Mouse (Mus musculus) inflammation-experienced regulatory T-cells, adult 6 months (primary cell): ENCODE measurements around the gene Ccdc14. TPM values are rescaled to one million over a fixed set of nuclear protein-coding genes. Genes with fewer than 3 reads are reported as not detected.
"Not testable (repeated sequence)": the region's sequence is repeated elsewhere in the genome, so short reads cannot be mapped to it uniquely, and the experiment has no call there.

Experiments used
- ATAC-seq: one replicate; pipeline ENCODE4 v1.8.0; 2017
- polyA plus RNA-seq, 3 experiments: library from polyadenylated mRNA; unstranded; fragments of 100-300 nt; shearing (Covaris generic); gene quantifications; one replicate each; pipeline ENCODE4 v1.2.1; 2017

Gene Ccdc14
- polyA plus RNA-seq, 3 experiments from 2014 or later, result 3.4 to 4.9 (median 4.4) TPM

DNA sequence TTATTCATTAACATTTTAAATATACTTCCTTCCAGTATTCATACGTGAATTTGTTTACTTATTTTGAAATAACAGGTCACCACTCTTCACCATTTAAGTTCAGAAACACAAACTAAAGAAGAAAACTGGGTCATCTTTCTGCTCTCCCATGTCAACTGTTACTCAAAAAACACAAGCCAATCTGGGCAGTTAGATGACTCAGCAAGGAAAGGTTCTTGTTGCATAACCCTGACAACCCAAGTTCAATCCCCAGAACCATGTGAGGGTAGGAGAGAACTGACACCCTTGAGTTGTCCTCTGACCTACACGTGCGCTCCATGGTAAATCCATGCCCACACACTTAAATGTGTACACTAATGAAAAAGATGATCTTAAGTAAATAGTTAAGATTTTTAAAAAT is 34.7 kb downstream of the Ccdc14 start:
- ATAC-seq, result no peak

DNA sequence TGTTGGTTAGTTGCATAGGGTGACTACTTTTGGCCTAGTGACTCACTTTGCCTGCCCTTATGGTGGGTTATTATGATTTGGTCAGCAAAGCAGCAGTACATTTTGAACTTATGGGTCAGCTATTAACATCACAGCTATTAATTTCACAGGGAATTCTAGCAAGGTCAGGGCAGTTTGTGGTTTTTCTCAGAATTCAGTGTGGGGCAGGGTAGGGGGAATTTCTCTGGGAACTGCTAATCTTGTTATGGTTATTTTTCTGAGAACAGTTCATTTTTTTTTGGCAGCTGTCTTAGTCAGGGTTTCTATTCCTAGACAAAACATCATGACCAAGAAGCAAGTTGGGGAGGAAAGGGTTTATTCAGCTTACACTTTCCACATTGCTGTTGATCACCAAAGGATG is 38.2 kb downstream of the Ccdc14 start:
- not testable (repeated sequence) for ATAC-seq

DNA sequence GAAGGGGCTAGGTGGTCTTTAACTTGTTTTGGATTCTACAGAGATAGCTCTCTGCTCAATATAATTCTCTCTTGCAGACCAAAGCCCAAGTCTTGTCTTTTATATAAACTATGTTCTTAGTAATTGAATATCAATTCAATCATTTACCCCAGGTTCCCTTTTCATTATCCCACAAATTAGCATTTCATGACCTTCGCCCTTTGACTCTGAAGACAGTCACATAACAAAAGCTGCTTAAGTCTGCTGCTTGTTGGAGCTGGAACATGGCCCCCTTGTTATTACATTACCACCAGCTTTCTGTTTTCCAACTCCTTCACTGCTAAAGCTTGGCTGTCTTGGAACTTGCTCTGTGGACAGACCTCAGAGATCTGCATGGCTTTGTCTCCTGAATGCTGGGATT is 39.0 kb downstream of the Ccdc14 start:
- ATAC-seq, result no peak

DNA sequence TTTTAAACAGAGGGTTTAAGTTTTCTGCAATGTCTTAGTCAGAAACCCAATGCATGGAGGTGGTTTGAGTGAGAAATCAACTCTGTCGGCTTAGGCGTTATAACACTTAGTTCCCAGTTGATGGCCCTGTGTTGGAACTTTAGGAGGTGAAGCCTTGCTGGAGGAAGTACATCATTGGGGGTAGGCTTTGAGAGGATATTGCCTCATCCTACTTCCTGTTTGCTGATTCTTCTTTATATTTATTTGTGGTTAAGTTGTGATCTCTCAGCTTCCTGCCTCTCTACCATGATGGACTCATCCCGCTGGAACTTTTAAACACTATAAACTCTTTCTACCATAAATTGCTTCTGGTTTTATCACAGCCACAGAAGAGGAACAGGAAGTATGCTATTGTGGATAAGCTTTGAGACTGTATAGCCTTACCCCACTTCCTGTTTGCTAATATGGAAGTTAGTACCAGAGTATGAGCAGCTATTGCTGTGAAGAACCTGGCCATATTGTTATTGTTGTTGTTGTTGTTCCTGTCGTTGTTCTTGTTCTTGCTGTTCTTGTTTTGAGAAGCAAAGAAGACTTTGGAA is 48.3 kb downstream of the Ccdc14 start:
- no peak for ATAC-seq

GRCm38 (mm10) chr16:34742930-34743329 is 52.5 kb downstream of the Ccdc14 start:
- ATAC-seq, result no peak

DNA sequence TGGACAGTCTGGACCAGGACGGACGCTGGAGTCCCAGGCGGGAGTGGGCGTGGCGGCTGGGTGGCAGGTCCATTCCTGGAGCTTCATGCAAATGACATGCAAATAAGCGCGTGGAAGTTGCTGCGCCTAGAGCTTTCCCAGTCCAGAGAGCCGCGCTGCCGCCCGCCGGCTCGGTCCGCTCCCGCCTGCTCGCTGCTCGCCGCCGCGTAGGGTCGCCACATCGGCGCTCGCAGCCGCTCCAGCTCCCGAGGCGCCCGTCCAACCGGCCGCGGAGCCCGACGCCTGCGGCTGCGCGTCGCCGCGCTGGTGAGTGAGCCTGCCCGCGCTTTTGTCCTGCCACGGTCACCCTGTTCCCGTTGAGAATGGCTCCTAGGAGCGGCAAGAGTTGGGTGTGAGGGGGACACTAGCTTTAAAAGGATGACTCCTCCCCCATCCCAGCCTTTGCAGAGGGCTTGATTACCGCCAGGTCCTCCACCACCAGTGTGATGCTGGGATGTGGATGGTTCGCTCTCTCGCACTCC is 54.7 kb downstream of the Ccdc14 start, which contains the start of gene Mylk:
Gene Mylk (plus strand): TSS at position 146 of the 521 bp plus-strand sequence.
- ATAC-seq, result no peak

- ATAC-seq, result no peak
These were observed 57.8 kb downstream of the Ccdc14 start for GRCm38 (mm10) chr16:34748081-34748720.

- ATAC-seq, result no peak
These were observed 59.1 kb downstream of the Ccdc14 start for GRCm38 (mm10) chr16:34749536-34749935.

GRCm38 (mm10) chr16:34752026-34752425 is 61.6 kb downstream of the Ccdc14 start:
- no peak for ATAC-seq

GRCm38 (mm10) chr16:34752977-34753376 is 62.6 kb downstream of the Ccdc14 start:
- ATAC-seq, result no peak

DNA sequence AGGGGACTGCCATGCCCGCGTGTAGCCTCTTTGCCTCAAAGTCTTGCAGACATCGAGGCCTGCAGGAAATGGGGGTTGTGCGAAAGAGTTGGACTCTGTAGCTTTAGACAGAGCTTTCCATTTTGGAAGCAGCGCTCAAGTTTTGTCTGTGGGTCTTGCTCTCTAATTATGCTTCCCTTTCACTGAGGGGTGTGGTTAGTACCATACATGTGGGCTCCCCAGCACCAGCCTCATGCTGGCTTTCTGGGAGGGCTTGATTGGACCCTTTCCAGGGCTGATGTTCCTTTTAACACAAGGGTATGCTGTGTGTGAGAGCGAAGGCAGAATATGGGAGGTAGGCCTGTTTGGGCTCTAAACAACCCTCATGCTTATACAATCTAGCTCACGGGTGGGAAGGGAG is 66.6 kb downstream of the Ccdc14 start:
- no peak for ATAC-seq

DNA sequence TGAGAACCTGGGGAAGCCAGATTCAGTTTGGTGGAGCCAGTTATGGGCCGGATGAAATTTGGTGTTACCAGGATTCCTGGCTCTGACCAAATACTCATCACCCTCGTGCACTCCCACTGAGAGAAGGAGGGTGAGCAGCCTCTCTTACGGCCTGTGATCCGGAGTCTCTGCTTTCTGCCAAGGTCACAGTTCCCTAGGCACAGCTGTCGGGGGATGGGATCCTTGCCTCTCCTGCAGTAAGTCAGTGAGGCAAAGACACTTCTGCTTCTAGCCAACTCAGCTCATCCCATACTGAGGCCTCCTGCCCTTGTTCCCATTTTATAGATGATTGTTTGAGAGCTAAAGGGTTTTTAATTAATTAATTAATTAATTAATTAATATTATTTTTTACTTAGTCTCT is 67.8 kb downstream of the Ccdc14 start:
- ATAC-seq, result no peak

DNA sequence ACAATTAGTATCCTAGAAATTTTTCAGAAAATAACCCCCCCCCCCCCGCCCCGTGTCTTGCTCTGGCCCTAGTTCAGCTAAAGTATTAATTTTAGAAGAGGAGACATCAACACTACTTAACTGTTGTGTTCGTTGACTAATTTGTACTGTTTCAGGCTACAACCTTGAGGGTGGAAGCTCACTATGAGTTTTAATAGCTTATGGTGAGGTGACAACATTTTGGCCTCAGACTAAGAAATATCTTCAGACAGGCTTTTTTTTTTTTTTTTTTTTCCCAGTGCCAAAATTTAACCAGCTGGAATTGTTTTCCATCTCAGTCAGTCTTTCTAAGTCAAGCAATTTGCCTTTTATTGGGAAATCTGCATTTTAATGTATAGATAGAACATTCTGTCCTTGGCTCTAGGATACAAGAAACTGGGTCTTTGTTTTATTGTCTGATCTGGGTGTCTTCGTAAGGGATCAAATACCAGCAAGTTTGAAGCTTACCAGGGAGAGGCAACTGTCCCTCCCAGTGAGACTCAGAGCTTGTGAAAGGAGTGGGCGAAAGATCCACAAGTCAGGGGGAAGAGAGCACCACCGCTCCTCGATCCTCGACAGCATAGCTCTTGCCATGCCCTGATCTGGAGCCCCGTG is 73.7 kb downstream of the Ccdc14 start:
- ATAC-seq, result no peak

- ATAC-seq, result no peak
These were observed 75.2 kb downstream of the Ccdc14 start for GRCm38 (mm10) chr16:34765666-34766065.

GRCm38 (mm10) chr16:34766193-34766592 is 75.8 kb downstream of the Ccdc14 start:
- ATAC-seq, result no peak

DNA sequence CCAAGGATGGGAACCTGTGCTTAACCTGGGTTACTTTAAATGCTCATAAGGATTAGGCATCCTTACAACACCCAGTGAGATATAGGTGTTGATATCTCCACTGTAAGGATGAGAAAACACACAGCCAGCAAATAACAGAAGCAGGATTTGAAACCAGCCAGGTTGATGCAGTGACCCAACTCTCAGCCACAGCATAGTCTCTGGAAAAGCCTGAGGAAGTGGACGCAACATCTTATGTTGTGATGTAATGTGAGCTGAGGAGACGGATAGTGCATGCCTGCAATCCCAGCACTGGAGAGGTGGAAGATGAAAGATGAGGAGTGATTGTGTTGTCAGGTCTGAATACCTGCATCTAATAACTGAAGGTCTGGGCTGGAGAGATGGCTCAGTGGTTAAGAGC is 77.0 kb downstream of the Ccdc14 start:
- no peak for ATAC-seq

DNA sequence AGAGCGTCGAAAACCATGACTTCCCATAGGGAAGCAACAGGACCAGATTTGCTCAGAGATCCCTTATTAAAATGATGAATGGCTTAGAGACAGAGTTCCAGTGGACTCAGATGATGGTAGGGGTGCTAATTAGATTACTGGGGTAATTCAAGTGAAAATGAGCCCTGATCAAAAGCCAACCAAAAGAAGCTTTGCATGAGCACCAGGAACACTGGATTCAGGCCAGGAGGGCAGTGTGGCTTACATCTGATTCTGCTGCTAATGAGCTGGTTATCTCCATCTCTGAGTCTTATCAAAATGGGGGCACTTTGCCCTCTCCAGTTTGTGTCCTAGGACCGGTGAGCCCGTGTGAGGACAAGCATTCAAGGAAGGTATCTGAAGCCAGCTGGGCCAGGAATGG is 78.0 kb downstream of the Ccdc14 start:
- no peak for ATAC-seq

GRCm38 (mm10) chr16:34770127-34770526 is 79.7 kb downstream of the Ccdc14 start:
- ATAC-seq, result no peak

DNA sequence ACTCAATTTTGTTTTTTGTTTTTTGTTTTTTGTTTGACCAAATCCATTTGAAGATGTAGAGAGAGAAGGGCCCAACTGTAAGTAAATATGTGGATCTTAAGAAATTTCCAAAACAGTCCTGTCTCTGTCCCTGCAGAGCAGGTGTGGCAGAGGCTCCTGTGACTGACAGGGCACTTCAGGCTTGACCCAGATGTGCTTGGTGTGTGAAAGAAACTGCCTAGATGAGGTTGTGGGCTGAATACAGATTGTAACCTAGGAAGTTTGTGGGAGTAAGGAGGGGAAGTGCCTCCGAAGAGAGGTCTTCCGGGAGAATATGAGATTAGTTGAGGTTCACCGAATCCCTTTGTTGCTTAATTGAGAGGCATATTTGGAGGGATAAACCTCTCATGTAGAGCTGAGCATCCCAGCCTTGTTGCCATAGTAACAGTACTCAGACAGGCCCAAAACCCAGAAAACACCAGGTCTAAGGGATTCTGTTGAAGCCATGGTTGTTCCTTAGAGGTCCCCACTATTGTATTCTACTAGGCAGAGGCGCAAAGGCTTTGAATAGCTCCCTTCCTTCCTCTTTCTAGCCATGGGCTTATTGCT is 82.1 kb downstream of the Ccdc14 start:
- ATAC-seq, result no peak
